Mouse (Mus musculus) kidney, postnatal 4 days (tissue): ENCODE measurements around the gene Grid2ip.

Source experiments
- DNase-seq, 2 experiments: peaks; one replicate each; pipeline ENCODE4 v3.0.0; 2021; ENCODE audit warnings: mixed read lengths in 2 of 2

The Grid2ip gene

DNA sequence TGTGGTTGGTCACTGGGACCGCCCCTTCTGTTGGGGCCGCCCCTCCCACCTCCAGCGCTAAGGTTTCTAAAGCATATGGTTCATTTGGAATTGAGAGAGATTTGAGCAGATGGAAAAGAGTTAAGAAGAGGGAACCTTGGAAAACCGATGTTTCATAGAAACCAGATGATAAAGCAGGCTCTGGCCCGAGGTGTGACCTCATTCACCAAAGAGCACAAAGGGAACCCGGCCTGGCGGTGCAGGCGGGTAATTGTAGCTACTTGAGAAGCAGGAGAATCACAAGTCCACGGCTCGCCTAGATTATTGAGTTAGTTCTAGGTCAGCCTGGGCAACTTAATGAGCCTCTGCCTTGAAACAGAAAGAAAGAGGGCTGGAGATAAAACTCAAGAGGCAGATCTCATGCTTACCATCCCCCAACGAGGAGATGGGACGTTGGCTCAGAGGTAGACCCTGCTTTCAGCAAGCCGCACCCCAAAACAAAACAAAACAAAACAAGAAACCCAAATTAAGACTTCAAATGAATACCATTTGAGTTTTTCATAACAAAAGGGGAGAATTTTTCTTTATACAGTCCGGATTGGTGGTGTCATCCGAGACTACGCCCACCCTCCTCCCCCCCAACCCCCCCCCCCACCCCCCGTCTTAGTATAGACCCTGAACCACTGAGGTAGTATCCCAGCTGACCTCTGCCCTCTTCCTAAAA lies at the start of gene Grid2ip:
Gene Grid2ip (plus strand): TSS at position 653 of the 703 bp plus-strand sequence.
- no peak for DNase-seq

- DNase-seq, result no peak
Observed at GRCm38 (mm10) chr5:143308825-143309224, 48.3 kb upstream of the Grid2ip start.

GRCm38 (mm10) chr5:143309916-143310315 lies 47.2 kb upstream of the Grid2ip start:
- no peak for DNase-seq

DNA sequence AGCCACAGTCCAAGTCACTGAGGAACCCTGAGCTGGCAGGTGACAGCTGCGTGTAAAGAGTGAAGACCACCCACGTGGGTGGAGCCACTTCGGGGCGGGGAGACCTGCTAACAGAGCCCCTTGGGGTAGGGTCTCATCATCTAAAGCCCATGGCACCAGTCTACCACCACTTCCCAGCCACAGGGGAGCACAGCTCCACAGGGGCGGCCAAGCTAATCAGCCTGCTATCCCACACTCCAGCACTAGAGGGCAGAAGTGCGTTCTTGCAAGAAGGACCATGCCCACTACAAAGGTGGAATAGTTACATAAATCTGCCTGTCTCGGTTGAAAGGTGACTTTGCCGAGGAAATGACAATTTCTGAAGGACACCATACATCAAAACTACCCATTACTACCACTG lies 45.3 kb upstream of the Grid2ip start:
- DNase-seq, result peak; percentile 90

GRCm38 (mm10) chr5:143314183-143314729 lies 42.9 kb upstream of the Grid2ip start:
- no peak for DNase-seq

- peak; percentile 95 to 96 for DNase-seq
Observed at GRCm38 (mm10) chr5:143314730-143315513, 42.2 kb upstream of the Grid2ip start, which contains the start of gene E130309D02Rik. E130309D02Rik (minus strand) TSS chr5:143315360.

DNA sequence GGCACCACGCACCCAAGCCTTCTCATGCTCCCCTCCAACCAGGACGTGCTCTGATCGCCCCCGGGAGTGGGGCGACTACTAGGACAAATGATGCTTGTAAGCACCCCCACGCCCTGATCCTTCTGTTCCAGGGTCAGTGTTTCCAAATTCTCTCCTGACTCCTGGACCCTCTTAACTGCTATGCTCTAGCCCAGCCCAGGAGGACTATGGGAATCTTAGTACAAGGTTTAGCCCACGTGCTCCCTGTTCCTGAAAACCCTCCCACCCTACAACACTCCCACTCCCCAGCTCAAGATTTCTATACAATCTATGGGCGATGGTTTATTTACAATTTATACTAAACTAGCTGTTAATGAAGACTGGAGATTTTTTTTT lies 41.6 kb upstream of the Grid2ip start:
- no peak for DNase-seq

GRCm38 (mm10) chr5:143316605-143317287 lies 40.4 kb upstream of the Grid2ip start:
- DNase-seq, result no peak

DNA sequence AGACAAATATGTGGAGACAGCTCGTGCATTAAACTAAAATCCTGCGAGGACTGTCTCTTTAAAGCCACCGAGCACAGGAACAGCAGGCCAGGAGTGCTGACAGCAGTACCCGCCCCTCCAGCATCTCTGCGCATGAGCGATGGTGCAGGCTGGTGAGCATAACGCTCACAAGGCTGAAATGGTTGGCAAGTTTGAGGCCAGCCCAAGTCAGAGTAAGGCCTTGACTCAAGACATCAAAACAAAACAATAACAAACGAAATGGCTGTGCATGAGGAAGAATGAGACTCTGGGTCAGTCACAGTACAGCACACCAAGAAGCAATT lies 39.9 kb upstream of the Grid2ip start:
- DNase-seq, result peak; percentile 52 to 61

- peak; percentile 96 to 97 for DNase-seq
Observed at GRCm38 (mm10) chr5:143328690-143329495, 28.2 kb upstream of the Grid2ip start, which contains the start of gene Zdhhc4. Zdhhc4 (minus strand) TSS chr5:143329256.

DNA sequence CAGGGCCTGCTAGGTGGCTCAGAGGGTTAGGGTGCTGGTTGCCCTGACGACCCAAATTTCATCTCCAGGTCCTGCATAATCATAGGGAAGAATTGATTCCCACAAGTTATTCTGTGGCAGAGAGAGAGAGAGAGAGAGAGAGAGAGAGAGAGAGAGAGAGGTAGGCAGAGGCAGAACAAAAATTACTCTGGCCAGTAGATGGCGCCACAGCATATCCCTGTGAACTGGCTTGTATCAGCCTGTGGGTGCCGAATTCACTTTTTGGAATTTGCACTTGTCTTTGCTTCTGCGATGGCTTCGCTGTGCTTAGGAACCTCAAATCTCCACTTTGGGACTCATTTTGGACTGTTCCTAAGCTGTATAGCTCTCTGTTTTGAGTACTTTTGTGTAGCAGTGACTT lies 23.3 kb upstream of the Grid2ip start:
- DNase-seq, result peak; percentile 85 to 88

DNA sequence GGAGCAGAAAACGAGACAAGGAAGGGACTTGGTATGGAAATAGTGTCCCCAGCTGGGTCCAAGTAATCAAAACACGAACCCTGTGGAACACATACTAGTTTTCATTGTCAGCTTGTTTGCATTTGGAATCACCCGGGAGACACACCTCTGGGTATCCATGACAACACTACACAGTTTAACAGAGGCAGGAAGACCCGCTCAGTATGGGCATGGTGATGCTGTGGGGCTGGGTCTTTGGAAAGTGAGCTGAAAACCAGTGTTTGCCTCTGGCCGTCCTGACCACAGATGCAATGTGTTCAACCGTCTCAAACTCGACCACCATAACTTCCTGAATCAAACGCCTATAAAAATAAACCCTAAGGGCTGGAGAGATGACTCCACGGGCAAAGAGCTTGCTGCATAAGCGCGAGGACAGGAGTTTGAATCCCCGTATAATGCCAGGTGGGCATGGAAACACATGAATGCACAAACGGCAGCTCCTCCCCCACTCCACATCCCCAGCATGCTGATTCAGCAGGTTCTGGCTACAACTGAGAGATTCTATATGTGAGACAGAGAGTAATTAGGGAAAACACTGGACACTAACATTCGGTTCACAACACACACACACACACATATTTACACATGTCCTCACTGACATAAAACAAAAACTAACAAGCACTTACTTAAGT lies 22.6 kb upstream of the Grid2ip start:
- no peak for DNase-seq

DNA sequence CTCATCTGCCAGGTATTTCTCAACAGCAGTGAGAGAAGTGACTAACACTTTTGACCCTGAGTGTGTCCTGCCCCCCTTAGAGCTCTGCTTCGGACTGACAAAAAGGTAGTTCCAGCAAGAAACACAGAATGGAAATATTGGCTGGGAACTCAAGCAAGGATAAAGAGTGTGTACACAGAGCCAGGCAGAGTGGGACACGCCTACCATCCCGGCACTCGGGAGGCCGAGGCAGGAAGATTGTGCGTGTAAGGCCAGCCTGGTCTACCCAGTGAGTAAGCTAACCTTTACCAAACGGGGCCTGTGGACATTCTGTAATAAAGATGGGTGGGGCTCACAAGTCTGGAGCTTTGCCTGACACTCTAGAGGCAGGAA lies 22.1 kb upstream of the Grid2ip start:
- no peak for DNase-seq

- DNase-seq, result no peak
Observed at GRCm38 (mm10) chr5:143336559-143336958, 20.6 kb upstream of the Grid2ip start.

DNA sequence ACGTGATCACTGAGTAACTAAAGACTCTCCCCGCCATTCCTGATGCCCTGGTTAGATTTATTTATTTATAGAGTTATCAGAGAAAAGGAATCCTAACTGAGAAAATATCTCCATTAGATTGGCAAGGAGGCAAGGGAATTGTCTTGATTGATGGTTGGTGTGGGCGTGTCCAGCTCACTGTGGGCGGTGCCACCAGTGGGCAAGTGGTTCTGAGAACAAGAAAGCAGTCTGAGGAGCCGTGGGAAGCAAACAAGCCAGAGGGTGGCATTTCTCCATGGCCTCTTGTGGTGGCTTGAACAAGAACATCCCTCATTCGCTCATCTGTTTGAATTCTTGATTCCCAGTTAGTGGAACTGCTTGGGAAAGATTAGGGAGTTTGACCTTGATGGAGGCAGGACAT lies 17.5 kb upstream of the Grid2ip start:
- no peak for DNase-seq

GRCm38 (mm10) chr5:143346367-143346766 lies 10.8 kb upstream of the Grid2ip start:
- DNase-seq, result peak in 1 of 2 experiments; percentile 44

DNA sequence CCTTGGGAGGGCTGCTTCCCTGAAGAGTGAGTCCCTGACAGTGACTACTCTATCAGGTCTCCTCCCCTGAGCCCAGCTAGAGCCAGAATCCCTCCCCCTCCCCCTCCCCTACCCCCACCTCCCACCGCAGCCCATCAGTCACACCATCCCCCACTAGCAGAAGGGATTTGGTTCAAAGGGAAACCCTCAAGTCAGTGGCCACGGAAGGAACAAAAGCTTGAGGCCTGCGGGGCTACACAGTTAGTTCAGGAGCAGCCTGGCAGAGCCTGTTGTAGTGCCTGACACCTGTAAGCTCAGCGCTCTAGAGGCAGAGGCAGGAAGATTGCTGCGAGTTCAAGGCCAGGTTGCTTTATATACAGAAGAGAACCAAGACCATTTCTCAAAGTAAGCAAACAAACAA lies 1.1 kb upstream of the Grid2ip start:
- no peak for DNase-seq

GRCm38 (mm10) chr5:143357564-143357963 lies 426 bp downstream of the Grid2ip start:
- no peak for DNase-seq

DNA sequence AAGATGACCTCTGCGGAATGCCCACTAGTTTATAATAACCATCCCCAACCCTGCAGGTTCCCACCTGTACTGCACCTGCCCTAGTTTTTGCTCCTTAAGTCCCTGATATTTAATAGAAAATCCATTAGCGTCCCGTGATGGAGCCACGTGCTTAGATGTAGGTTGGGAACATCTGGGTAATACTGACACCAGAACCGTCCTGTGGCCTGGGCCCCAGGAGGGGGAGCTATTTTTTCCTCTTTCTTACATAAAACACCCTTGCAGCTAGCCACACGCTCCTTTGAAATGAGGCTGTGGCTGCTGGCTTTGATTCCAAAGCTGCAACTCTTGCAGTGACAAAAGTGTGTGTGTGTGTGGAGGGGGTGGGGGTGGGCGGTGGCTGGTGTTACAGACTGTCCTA lies 2.1 kb downstream of the Grid2ip start:
- no peak for DNase-seq

GRCm38 (mm10) chr5:143360000-143360399 lies 2.9 kb downstream of the Grid2ip start:
- DNase-seq, result peak; percentile 38 to 45

GRCm38 (mm10) chr5:143361428-143361827 lies 4.3 kb downstream of the Grid2ip start:
- DNase-seq, result no peak
